Mouse (Mus musculus): ENCODE measurements at regions not wholly inside any gene's neighbourhood (a gene's known extent, or its start where the extent isn't known, plus 50 kb on each side); places are given as distances from the start of the nearest gene placed in this dataset.

GRCm38 (mm10) chr6:50053086-50053485 is 57.0 kb upstream of the Mpp6 start:
- peak; percentile 60 for DNase-seq (ENCODE audit: low read depth, low spot score)

GRCm38 (mm10) chr6:50054233-50054632 is 55.8 kb upstream of the Mpp6 start:
- DNase-seq (ENCODE audit: low read depth, low spot score) = peak; percentile 11

GRCm38 (mm10) chr6:50058596-50058995 is 51.4 kb upstream of the Mpp6 start:
- DNase-seq (ENCODE audit: low read depth, low spot score) = no peak

- DNase-seq (ENCODE audit: low read depth, low spot score) = no peak
These were observed 50.1 kb upstream of the Mpp6 start for GRCm38 (mm10) chr6:50059917-50060316.

All from brain, adult 2 months (tissue).